Mouse (Mus musculus): ENCODE data around the gene Afdn. TPM values are rescaled to one million over a fixed set of nuclear protein-coding genes. Genes with fewer than 3 reads are reported as not detected.

Afdn gene
- total RNA-seq, 2 experiments from 2014 or later = 103 to 152 TPM

Other genes starting within 250 kb of the Afdn start
- gene Tcte2, start 1.3 kb downstream of the Afdn start, total RNA-seq (2021) = 1 to 10 TPM; 2.6 to 4.1 TPM
- not detected for gene Gm7168, start 187.8 kb downstream of the Afdn start, total RNA-seq (2021)
- not detected for gene Gm7356, start 243.2 kb downstream of the Afdn start, total RNA-seq (2021)